Mouse (Mus musculus): ENCODE results near the gene Ankrd12. TPM values are rescaled to one million over a fixed set of nuclear protein-coding genes. Genes with fewer than 3 reads are reported as not detected.

The Ankrd12 gene
- polyA plus RNA-seq, 1 experiment from 2014 or later: 52.9 TPM

DNA sequence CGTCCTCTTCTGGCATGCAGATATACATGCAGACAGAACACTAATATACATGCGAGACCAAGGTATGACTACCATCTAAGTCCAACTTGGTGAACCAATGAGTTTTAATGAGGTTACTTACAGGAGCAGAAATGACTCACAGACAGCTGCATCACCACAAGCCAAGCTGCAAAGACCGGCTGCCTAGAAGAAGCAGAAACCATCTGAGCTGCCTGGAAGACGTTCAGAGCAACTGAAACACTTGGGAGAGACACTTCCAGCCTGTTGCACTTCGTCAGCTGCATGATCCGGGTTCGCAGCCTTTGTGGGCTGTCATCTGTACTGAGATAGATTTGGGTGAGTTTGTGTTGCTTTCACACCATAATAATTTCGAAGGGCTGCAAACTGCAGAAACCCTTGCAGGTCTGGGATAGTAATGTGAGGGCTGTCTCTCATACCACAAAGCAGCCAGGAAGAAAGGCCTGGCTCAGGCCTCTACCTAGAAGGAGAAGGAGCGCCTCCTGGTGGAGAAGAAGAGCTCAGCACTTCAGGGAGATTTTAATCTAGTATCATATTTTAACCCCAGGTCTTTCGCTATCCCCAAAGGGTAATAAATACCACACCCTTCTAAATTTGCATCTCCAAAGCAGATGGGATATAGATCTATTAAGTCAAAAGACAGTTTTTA lies 29.8 kb upstream of the Ankrd12 start:
- no peaks in the 10 kb centered on the region for H3K9me3 ChIP-seq
- no peak overlapping the region for H3K9ac ChIP-seq
- H3K36me3 ChIP-seq (replicated peaks): no peaks in the 10 kb centered on the region
- 55% methylated on average over 10 of the region's 10 CpGs for WGBS
- peaks cover 5% of the 10 kb centered on the region; the same call in 1 of the 2 replicates for H3K4me1 ChIP-seq
- no peak overlapping the region for H3K27ac ChIP-seq
- ATAC-seq (ENCODE audit: low FRiP score): no peak
- H3K27me3 ChIP-seq: no peaks in the 10 kb centered on the region
- H3K4me3 ChIP-seq (replicated peaks): no peak overlapping the region
- H3K4me2 ChIP-seq: no peak overlapping the region

DNA sequence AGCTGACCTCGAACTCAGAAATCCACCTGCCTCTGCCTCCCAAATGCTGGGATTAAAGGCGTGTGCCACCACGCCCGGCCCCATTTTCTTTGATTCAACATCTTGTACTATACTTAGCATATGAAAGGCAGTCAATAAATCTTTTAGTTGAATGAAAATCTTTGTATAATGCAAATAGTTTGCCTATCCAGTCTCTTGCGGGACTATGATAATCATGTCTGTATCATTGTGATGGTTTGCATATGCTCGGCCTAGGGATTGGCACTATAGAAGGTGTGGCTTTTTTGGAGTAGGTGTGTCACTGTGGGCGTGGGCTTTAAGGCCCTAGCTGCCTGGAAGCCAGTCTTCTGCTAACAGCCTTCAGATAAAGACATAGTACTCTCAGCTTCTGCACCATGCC lies 27.2 kb upstream of the Ankrd12 start:
- WGBS: 88% methylated on average over 7 of the region's 7 CpGs
- H3K9me3 ChIP-seq: no peaks in the 10 kb centered on the region
- no peak overlapping the region for H3K4me3 ChIP-seq (replicated peaks)
- H3K4me2 ChIP-seq: no peak overlapping the region
- no peak for ATAC-seq (ENCODE audit: low FRiP score)
- H3K27me3 ChIP-seq: no peaks in the 10 kb centered on the region
- H3K27ac ChIP-seq: no peak overlapping the region
- H3K4me1 ChIP-seq: peaks cover 15% of the 10 kb centered on the region
- H3K9ac ChIP-seq: no peak overlapping the region
- H3K36me3 ChIP-seq (replicated peaks): no peaks in the 10 kb centered on the region

DNA sequence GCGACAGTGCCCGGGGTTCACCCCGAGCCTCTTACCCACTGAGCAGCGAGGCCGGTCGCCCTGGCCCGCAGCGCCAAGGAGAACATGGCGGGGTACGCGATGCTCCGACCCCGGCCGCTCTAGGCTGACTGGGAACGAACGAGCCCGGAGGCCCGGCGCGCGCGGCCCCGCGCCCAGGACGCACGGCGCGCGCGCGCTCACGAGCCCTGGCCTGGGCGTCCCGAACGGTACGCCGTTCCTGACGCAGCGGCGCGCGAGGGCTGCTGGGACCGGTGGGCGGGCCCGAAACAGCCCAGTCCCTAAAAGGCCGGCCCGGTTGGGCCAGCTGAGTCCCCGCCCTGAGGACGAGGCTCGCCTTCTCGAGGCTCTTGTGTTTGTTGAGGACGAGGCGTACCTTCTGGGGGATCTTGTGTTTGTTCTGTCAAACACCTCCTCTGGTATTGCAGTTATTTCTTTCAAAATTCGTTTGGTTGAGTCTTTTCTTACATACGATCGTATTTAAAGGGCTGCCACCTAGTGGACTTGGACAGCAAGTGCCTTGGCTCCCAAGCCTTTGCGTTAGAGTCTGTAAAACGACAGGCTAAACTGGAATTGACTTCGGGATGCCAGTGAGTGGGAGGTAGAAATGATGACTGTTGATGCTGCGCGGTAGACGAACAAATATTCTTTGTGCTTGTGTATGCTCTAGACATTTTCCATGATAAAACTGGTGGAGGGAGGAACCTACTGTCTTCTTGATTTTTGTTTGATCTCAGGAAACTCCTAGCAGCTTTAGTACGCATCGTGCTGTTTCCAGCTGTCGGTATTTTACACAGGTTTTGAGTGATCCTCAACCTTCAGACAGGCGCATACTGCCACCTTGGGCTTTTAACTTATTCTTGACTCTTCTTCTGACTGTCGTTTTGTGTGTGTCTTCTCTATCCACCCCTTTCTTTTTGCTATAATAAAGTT lies 24.8 kb upstream of the Ankrd12 start, which contains the start of gene Ndufv2:
TSS of gene Ndufv2 (minus strand) at position 180 of the 951 bp plus-strand sequence.
- WGBS: 1% methylated on average over 67 of the region's 67 CpGs
- H3K27me3 ChIP-seq: no peaks in the 10 kb centered on the region

DNA sequence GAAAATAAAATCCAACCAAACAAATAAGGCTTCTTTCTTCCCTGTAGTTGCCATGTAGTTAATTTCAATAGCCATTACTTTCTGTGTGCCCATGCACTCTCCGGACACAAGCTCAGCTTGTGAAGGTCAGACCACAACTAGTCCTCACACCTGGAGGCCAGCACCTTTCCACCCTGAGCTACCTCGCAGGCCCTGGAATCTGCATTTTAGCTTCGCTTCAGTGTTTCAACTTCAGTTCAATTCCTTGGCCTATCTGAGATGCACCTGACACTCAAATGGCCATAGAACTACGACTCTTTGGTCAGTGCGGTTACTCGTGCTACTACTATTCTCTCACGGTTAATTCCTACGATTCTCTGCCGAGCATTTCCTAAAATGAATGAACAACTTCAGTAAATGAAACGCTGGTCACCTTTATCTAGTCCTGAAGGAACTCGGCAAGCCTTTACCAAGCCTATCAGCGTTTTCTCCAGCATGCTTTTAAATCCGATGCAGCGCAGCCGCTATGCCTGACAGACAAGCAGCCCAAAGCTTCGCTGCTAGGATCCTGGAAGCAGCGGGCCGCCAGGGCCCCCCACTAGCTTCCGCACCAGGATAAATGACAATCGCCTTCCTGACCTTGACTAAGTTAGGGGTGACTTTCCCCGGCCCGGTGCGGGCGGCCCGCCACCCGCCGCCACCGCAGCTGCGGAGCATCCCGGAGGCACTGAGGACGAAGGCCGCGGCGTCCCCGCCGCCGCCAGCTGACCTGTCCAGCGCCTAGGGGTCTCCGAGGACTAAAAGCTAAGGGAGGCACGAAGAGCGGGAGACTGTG lies 23.9 kb upstream of the Ankrd12 start:
- H3K9me3 ChIP-seq: no peaks in the 10 kb centered on the region
- no peaks in the 10 kb centered on the region for H3K36me3 ChIP-seq (replicated peaks)
- peaks cover 20% of the 10 kb centered on the region for H3K4me1 ChIP-seq
- under 1% methylated on average over 41 of the region's 41 CpGs for WGBS
- peak overlapping the region; percentile 92 for H3K9ac ChIP-seq
- H3K27me3 ChIP-seq: no peaks in the 10 kb centered on the region
- ATAC-seq (ENCODE audit: low FRiP score): no peak
- H3K27ac ChIP-seq: peak overlapping the region; percentile 93
- peak overlapping the region; percentile 57 for H3K4me3 ChIP-seq (replicated peaks)
- peak overlapping the region; percentile 78 for H3K4me2 ChIP-seq

More for the DNA sequence above, 24.8 kb upstream of the Ankrd12 start, which contains the start of gene Ndufv2:
- Histone ChIP-seq H3K9ac (peak within 1 kb of the TSS; percentile 92), H3K27ac (peak within 1 kb of the TSS; percentile 93), H3K36me3 (replicated peaks) (no peaks in the 10 kb centered on the region), H3K4me1 (peaks cover 20% of the 10 kb centered on the region), H3K4me3 (replicated peaks) (peak within 1 kb of the TSS; percentile 57), H3K9me3 (no peaks in the 10 kb centered on the region), H3K4me2 (peak within 1 kb of the TSS; percentile 78)
- peak; percentile 99 for ATAC-seq (ENCODE audit: low FRiP score)

DNA sequence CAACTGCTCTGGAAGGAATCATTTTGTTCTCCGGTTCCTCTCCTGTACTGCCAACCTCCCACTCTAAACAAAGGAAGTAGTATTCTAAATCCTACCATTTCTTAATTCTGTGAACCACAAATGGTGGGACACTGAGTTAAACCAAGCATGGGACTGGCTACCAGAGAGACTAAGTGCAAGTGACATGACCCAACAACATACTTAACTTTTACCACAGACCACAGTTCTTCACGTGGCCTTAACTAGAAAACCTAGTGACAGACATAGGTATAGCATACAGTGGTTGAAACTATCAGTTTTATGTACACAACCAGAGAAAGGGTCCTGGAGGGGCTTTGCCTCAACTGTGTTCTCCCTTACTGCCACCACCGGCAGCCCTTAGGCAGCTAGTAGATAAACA lies 15.8 kb upstream of the Ankrd12 start:
- Histone ChIP-seq H3K9ac (no peak overlapping the region), H3K4me1 (no peaks in the 10 kb centered on the region), H3K27ac (no peak overlapping the region), H3K36me3 (replicated peaks) (peaks cover 14% of the 10 kb centered on the region), H3K4me2 (no peak overlapping the region), H3K9me3 (no peaks in the 10 kb centered on the region), H3K4me3 (replicated peaks) (no peak overlapping the region), H3K27me3 (no peaks in the 10 kb centered on the region)
- ATAC-seq (ENCODE audit: low FRiP score): no peak
- WGBS: 87% methylated on average over 3 of the region's 3 CpGs

DNA sequence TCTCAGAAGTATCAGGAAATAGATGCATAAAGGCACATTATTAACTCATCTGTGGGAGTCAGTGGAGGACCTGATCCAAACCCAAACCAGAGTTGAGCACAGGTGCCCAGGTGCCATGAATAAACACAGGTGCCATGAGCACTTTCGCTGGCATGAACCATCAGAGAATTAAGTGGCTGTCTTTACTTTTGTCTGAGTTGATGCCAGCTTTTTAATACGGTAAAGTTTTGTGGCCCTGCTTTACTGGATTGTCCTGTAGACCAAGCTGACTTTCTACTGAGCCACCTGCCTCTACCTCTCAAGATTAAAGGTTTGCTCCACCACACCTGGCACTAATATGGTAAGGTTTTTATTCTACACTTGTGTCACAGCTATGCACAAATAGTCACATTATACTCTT lies 15.2 kb upstream of the Ankrd12 start:
- Histone ChIP-seq H3K4me3 (replicated peaks) (no peak overlapping the region), H3K27me3 (no peaks in the 10 kb centered on the region), H3K36me3 (replicated peaks) (peaks cover 19% of the 10 kb centered on the region), H3K9me3 (no peaks in the 10 kb centered on the region), H3K9ac (no peak overlapping the region), H3K4me1 (no peaks in the 10 kb centered on the region), H3K4me2 (no peak overlapping the region), H3K27ac (no peak overlapping the region)
- no peak for ATAC-seq (ENCODE audit: low FRiP score)
- 97% methylated on average over 2 of the region's 2 CpGs for WGBS

DNA sequence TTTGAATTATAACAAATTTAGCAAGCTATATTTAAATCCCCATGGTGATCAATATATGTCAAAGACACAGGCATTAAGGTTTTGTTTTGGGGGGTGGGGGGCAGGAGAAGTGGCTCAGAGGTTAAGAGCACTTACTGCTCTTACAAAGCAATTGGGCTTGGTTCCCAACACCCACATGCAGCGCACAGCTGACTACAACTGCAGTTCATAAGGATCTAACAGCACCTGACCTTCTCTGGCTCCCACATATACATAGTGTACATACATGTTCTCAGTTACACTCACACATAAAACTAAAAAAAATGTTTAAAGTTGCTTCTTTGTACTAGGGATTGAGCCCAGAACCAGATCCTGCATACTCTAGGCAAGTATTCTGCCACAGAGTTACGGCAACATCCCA lies 14.5 kb upstream of the Ankrd12 start:
- H3K36me3 ChIP-seq (replicated peaks): peaks cover 25% of the 10 kb centered on the region

DNA sequence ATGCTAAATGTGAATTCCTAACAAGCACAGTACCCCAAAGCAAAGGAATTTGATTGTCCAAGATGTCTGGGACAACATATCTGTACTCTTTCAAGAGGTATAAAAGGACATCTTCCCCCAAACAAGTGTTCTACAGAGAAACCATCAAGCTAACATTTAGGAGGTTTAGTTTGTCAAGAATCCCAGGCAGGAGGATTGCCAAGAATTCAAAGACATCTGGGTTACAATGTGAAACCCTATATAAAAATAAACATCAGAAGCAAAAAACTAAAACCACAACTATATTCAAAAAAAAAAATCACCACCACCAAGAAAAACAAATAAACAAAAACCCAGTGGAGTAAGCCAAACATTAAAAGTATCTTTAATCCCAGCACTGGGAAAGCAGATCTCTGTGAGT lies 13.4 kb upstream of the Ankrd12 start:
- H3K4me1 ChIP-seq: no peaks in the 10 kb centered on the region
- H3K4me2 ChIP-seq: no peak overlapping the region
- H3K9ac ChIP-seq: no peak overlapping the region
- H3K27ac ChIP-seq: no peak overlapping the region
- peaks cover 36% of the 10 kb centered on the region for H3K36me3 ChIP-seq (replicated peaks)
- H3K4me3 ChIP-seq (replicated peaks): no peak overlapping the region
- ATAC-seq (ENCODE audit: low FRiP score): no peak
- no peaks in the 10 kb centered on the region for H3K9me3 ChIP-seq
- H3K27me3 ChIP-seq: no peaks in the 10 kb centered on the region

More for the DNA sequence above, 14.5 kb upstream of the Ankrd12 start:
- no peak overlapping the region for H3K27ac ChIP-seq
- H3K9me3 ChIP-seq: no peaks in the 10 kb centered on the region
- no peak overlapping the region for H3K4me3 ChIP-seq (replicated peaks)
- no peak overlapping the region for H3K9ac ChIP-seq
- ATAC-seq (ENCODE audit: low FRiP score): no peak
- WGBS: 90% methylated on average over 2 of the region's 2 CpGs
- H3K4me1 ChIP-seq: no peaks in the 10 kb centered on the region
- no peak overlapping the region for H3K4me2 ChIP-seq
- H3K27me3 ChIP-seq: no peaks in the 10 kb centered on the region

DNA sequence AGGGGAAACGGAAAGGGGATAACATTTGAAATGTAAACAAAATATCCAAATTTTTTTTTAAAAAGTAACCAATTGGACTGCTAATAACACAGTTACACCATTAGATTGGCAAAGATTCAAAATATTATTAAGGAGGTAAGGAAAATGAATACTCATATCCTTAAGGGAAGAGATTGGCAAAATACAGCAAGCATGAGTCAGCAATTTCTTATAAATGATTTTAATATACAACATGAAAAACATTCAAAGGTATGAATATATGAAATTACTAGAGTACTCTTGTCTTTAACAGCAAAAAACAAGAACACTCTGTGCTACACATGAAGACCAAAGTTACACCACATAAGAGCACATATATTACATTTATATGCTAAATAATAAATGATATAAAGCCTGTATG lies 8.1 kb upstream of the Ankrd12 start:
- H3K4me3 ChIP-seq (replicated peaks): no peak overlapping the region
- no peak overlapping the region for H3K27ac ChIP-seq
- no peaks in the 10 kb centered on the region for H3K9me3 ChIP-seq
- WGBS: 91% methylated on average over 1 of the region's 1 CpGs
- peaks cover 45% of the 10 kb centered on the region for H3K36me3 ChIP-seq (replicated peaks)
- no peak overlapping the region for H3K9ac ChIP-seq
- no peaks in the 10 kb centered on the region for H3K27me3 ChIP-seq
- ATAC-seq (ENCODE audit: low FRiP score): no peak
- no peaks in the 10 kb centered on the region for H3K4me1 ChIP-seq
- H3K4me2 ChIP-seq: no peak overlapping the region

DNA sequence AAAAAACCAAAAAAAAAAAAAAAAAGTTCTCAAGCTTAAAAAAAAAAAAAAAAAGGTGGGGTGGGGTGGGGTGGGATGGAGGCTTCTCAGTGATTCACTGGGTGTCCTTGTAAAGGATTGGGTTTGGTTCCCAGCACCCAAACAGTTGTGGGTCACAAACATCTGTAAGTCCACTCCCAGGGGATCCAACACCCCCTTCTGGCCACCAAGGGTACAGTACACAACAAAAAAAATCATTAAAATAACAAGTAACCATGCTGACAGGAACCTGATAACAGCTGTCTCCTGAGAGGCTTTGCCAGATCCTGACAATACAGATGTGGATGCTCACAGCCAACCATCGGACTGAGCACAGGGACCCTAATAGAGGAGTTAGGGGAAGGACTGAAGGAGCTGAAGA lies 7.6 kb upstream of the Ankrd12 start:
- Histone ChIP-seq H3K36me3 (replicated peaks) (peaks cover 48% of the 10 kb centered on the region), H3K4me2 (no peak overlapping the region), H3K9ac (no peak overlapping the region), H3K9me3 (no peaks in the 10 kb centered on the region), H3K27ac (no peak overlapping the region), H3K4me3 (replicated peaks) (no peak overlapping the region), H3K27me3 (no peaks in the 10 kb centered on the region), H3K4me1 (no peaks in the 10 kb centered on the region)
- WGBS: 87% methylated on average over 1 of the region's 1 CpGs
- ATAC-seq (ENCODE audit: low FRiP score): no peak

DNA sequence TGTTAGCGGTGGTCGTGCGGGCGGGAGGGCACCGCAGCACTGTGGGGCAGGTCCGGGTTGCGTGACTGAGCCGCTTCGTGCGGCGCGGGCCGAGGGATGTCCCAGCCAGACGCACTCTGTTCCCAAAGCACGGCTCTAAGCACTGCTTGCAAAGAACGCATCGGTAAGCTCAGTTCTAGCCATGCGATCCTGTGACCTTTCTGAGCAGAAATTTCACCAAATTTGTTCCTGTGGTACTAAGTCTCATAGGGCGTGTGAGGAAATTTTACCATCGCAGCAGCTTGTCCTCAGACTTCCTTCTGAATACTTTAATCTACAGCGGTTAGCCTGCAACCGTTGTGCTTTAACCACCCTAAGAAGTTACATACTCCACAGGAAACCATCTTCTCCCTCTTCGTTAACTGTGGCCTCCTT lies 555 bp upstream of the Ankrd12 start:
- Histone ChIP-seq H3K4me2 (peak overlapping the region; percentile 87), H3K9ac (peak overlapping the region; percentile 83), H3K9me3 (no peaks in the 10 kb centered on the region), H3K27me3 (no peaks in the 10 kb centered on the region; the same call in 1 of the 2 replicates), H3K4me1 (peaks cover 15% of the 10 kb centered on the region), H3K27ac (peak overlapping the region; percentile 94), H3K4me3 (replicated peaks) (peak overlapping the region; percentile 98), H3K36me3 (replicated peaks) (peaks cover 18% of the 10 kb centered on the region)
- 1% methylated on average over 23 of the region's 23 CpGs for WGBS
- peak; percentile 73 for ATAC-seq (ENCODE audit: low FRiP score)
